Mouse (Mus musculus) frontal cortex, adult 2 months (tissue): ENCODE data around the gene Ilvbl. TPM values are rescaled to one million over a fixed set of nuclear protein-coding genes. Genes with fewer than 3 reads are reported as not detected.
"Not testable (repeated sequence)": the region's sequence is repeated elsewhere in the genome, so short reads cannot be mapped to it uniquely, and the experiment has no call there.

ENCODE experiments used
- DNase-seq, 2 experiments: peaks; one replicate each; pipeline ENCODE4 v3.0.0; 2022; ENCODE audit warnings: low spot score in 1 of 2; ENCODE audit errors: extremely low spot score in 1 of 2
- polyA plus RNA-seq: library from polyadenylated mRNA; depleted of rRNA; stranded (reverse); fragments of >200 nt; gene quantifications from 2 replicates; pipeline ENCODE4 v1.2.3, GENCODE M21; 2012; rRNA removed

Gene Ilvbl
- 41.4 and 44.3 TPM in 2 replicates for polyA plus RNA-seq

GRCm38 (mm10) chr10:78574250-78575104 is at the start of gene Ilvbl:
Gene Ilvbl (plus strand): TSS chr10:78574346.
- DNase-seq: peak; percentile 92 to 96

- not testable (repeated sequence) for DNase-seq
Observed at GRCm38 (mm10) chr10:78525071-78525470, 49.1 kb upstream of the Ilvbl start.

GRCm38 (mm10) chr10:78525511-78525910 is 48.6 kb upstream of the Ilvbl start:
- no peak for DNase-seq

GRCm38 (mm10) chr10:78540943-78541342 is 33.2 kb upstream of the Ilvbl start:
- peak in 1 of 2 experiments; percentile 29 for DNase-seq

GRCm38 (mm10) chr10:78565070-78565469 is 9.1 kb upstream of the Ilvbl start:
- no peak for DNase-seq

- no peak for DNase-seq
Observed at GRCm38 (mm10) chr10:78569191-78569590, 5.0 kb upstream of the Ilvbl start.

GRCm38 (mm10) chr10:78569686-78570085 is 4.5 kb upstream of the Ilvbl start:
- DNase-seq: no peak

GRCm38 (mm10) chr10:78570416-78570815 is 3.7 kb upstream of the Ilvbl start:
- no peak for DNase-seq

GRCm38 (mm10) chr10:78570897-78571296 is 3.2 kb upstream of the Ilvbl start:
- DNase-seq: no peak

GRCm38 (mm10) chr10:78573226-78573625 is 920 bp upstream of the Ilvbl start:
- DNase-seq: no peak

- DNase-seq: no peak
Observed at GRCm38 (mm10) chr10:78575105-78575632, 1.0 kb downstream of the Ilvbl start.

- DNase-seq: peak in 1 of 2 experiments; percentile 36
Observed at GRCm38 (mm10) chr10:78575690-78576089, 1.5 kb downstream of the Ilvbl start.

- no peak for DNase-seq
Observed at GRCm38 (mm10) chr10:78576435-78577184, 2.5 kb downstream of the Ilvbl start.

GRCm38 (mm10) chr10:78578204-78578603 is 4.1 kb downstream of the Ilvbl start:
- DNase-seq: no peak

GRCm38 (mm10) chr10:78581121-78581520 is 7.0 kb downstream of the Ilvbl start:
- DNase-seq: no peak

GRCm38 (mm10) chr10:78583347-78583746 is 9.2 kb downstream of the Ilvbl start:
- no peak for DNase-seq

- no peak for DNase-seq
Observed at GRCm38 (mm10) chr10:78583939-78584338, 9.8 kb downstream of the Ilvbl start.

GRCm38 (mm10) chr10:78584996-78585395 is 10.8 kb downstream of the Ilvbl start:
- no peak for DNase-seq

GRCm38 (mm10) chr10:78585606-78586005 is 11.5 kb downstream of the Ilvbl start:
- DNase-seq: no peak

GRCm38 (mm10) chr10:78586026-78586425 is 11.9 kb downstream of the Ilvbl start:
- DNase-seq: no peak

- no peak for DNase-seq
Observed at GRCm38 (mm10) chr10:78589291-78589690, 15.1 kb downstream of the Ilvbl start.
